Mouse (Mus musculus) testis, adult 2 months (tissue): ENCODE data around the gene Wnt7b. TPM values are rescaled to one million over a fixed set of nuclear protein-coding genes. Genes with fewer than 3 reads are reported as not detected.

Experiments used
- H3K27ac ChIP-seq: fragments of 200-500 bp; 2 replicates; pipeline ENCODE4 v1.5.1; 2012; ENCODE audit warnings: low read depth, low read length; ENCODE audit not compliant: control insufficient read depth, insufficient read depth
- H3K27me3 ChIP-seq: fragments of 200-500 bp; 2 replicates; pipeline ENCODE4 v1.6.1; 2012; ENCODE audit warnings: mild to moderate bottlenecking, low read length, moderate library complexity; ENCODE audit not compliant: control insufficient read depth, insufficient read depth
- H3K36me3 ChIP-seq: fragments of 200-500 bp; 2 replicates; pipeline ENCODE4 v1.6.1; 2012; ENCODE audit warnings: mild to moderate bottlenecking, low read length; ENCODE audit not compliant: control insufficient read depth, insufficient read depth
- H3K4me1 ChIP-seq: fragments of 200-500 bp; 2 replicates; pipeline ENCODE4 v1.6.1; 2012; ENCODE audit warnings: low read length; ENCODE audit not compliant: control insufficient read depth, insufficient read depth
- H3K4me3 ChIP-seq: fragments of 200-500 bp; 2 replicates; pipeline ENCODE4 v1.5.1; 2012; ENCODE audit warnings: low read depth, mild to moderate bottlenecking, low read length, moderate library complexity, mixed read lengths; ENCODE audit not compliant: control insufficient read depth
- CTCF ChIP-seq: fragments of 200-500 bp; IDR thresholded peaks from 2 replicates; pipeline ENCODE4 v1.5.1; 2012; ENCODE audit warnings: low read depth, mild to moderate bottlenecking, inconsistent platforms, low read length, moderate library complexity; ENCODE audit not compliant: control insufficient read depth, insufficient read depth, insufficient replicate concordance
- POLR2A ChIP-seq: fragments of 200-500 bp; IDR thresholded peaks from 2 replicates; pipeline ENCODE4 v1.6.1; 2012; ENCODE audit warnings: low read depth, mild to moderate bottlenecking, inconsistent platforms, low read length, moderate library complexity; ENCODE audit not compliant: control insufficient read depth
- polyA plus RNA-seq: library from polyadenylated mRNA; depleted of rRNA; stranded (reverse); fragments of >200 nt; gene quantifications from 2 replicates; pipeline ENCODE4 v1.2.3, GENCODE M21; 2012

Wnt7b gene
- polyA plus RNA-seq, 1 experiment, result 0.07 TPM

GRCm38 (mm10) chr15:85599887-85600695 is 17.8 kb upstream of the Wnt7b start:
- Histone ChIP-seq H3K27me3 (no peaks in the 10 kb centered on the region), H3K4me1 (peaks cover 29% of the 10 kb centered on the region), H3K4me3 (no peak overlapping the region), H3K27ac (peak overlapping the region; percentile 80), H3K36me3 (no peaks in the 10 kb centered on the region)
- no peak for TF ChIP-seq CTCF
- 0 out of 2 replicates have a peak, but pooled peaks have one; percentile 4 for TF ChIP-seq POLR2A

GRCm38 (mm10) chr15:85598984-85599886 is 17.0 kb upstream of the Wnt7b start:
- Histone ChIP-seq H3K27ac (peak overlapping the region; percentile 80), H3K4me3 (no peak overlapping the region), H3K27me3 (no peaks in the 10 kb centered on the region), H3K36me3 (no peaks in the 10 kb centered on the region), H3K4me1 (peaks cover 29% of the 10 kb centered on the region)
- TF ChIP-seq POLR2A (0 out of 2 replicates have a peak, but pooled peaks have one; percentile 6), CTCF (peak; percentile 94)

DNA sequence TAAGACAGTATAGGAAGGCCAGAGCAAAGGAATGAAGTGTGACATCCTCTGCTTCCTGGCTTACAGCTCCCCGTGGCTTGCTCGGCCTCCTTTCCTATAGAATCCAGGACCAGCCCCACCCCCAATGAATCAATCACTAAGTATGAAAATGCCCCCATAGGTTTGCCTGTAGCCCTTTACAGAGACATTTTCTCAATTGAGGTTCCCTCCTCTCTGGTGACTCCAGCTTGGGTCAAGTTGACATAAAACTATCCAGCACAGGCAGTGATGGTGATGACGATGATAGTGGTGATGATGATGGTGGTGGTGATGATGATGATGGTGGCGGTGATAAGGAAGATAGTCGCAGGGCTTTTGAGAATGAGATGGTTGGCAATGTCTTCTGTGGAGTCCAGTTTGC is 16.2 kb upstream of the Wnt7b start:
- H3K4me1 ChIP-seq, result peaks cover 29% of the 10 kb centered on the region
- H3K27me3 ChIP-seq, result no peaks in the 10 kb centered on the region
- TF ChIP-seq POLR2A, result no peak
- TF ChIP-seq CTCF, result no peak

DNA sequence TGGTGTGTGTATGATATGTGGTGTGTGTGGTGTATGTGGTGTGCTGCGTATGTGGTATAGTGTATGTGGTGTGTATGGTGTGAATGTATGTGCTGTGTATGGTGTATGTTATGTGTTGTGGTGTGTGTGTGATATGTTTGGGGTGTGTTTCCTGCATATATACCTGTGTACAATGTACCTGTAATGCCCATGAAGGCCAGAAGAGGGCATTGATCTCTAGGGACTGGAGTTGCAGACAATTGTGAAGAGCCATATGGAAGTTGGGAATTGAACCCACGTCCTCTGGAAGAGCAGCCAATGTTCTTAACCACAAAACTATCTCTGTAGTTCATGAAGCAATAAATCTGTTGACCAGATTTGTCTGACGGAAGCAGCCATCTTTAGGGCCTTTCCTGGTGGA is 15.1 kb upstream of the Wnt7b start:
- no peak for TF ChIP-seq POLR2A
- TF ChIP-seq CTCF, result no peak
- no peaks in the 10 kb centered on the region for H3K36me3 ChIP-seq
- no peak overlapping the region for H3K4me3 ChIP-seq
- H3K27ac ChIP-seq, result no peak overlapping the region
- H3K4me1 ChIP-seq, result peaks cover 26% of the 10 kb centered on the region
- no peaks in the 10 kb centered on the region for H3K27me3 ChIP-seq

More for the DNA sequence above, 16.2 kb upstream of the Wnt7b start:
- H3K36me3 ChIP-seq, result no peaks in the 10 kb centered on the region
- no peak overlapping the region for H3K4me3 ChIP-seq
- H3K27ac ChIP-seq, result no peak overlapping the region

DNA sequence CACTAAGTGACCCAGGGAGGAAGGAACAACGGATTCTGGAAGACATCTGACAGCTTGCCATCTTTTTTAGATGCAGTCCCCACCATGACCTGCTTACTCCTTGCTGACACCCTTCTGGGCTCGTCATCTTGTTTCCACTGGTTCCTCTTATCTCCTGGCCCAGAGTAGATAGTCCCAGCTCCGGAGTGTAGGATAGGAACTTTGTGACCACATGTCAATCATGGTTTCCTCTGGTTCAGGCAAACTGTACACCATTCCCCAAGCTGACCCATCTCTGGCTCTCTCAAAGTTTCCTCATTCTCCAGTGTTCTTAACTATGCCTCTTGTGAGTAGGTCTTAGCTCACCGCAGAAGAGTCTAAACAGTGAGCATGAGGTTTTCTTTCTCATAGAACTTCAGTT is 10.4 kb upstream of the Wnt7b start:
- Histone ChIP-seq H3K27me3 (no peaks in the 10 kb centered on the region), H3K4me1 (no peaks in the 10 kb centered on the region), H3K27ac (no peak overlapping the region), H3K36me3 (no peaks in the 10 kb centered on the region), H3K4me3 (no peak overlapping the region)
- no peak for TF ChIP-seq POLR2A
- TF ChIP-seq CTCF, result no peak

- TF ChIP-seq CTCF (no peak), POLR2A (no peak)
- no peaks in the 10 kb centered on the region for H3K27me3 ChIP-seq
- H3K36me3 ChIP-seq, result no peaks in the 10 kb centered on the region
- no peaks in the 10 kb centered on the region for H3K4me1 ChIP-seq
- H3K27ac ChIP-seq, result no peak overlapping the region
- no peak overlapping the region for H3K4me3 ChIP-seq
Observed at GRCm38 (mm10) chr15:85590831-85591230, 8.6 kb upstream of the Wnt7b start.

GRCm38 (mm10) chr15:85583504-85583903 is 1.2 kb upstream of the Wnt7b start:
- TF ChIP-seq CTCF (peak; percentile 86; the same call in 1 of the 2 replicates), POLR2A (no peak)
- Histone ChIP-seq H3K4me1 (peaks cover 17% of the 10 kb centered on the region), H3K27me3 (no peaks in the 10 kb centered on the region; the same call in 1 of the 2 replicates), H3K27ac (no peak overlapping the region), H3K36me3 (no peaks in the 10 kb centered on the region), H3K4me3 (no peak overlapping the region)
